Mouse (Mus musculus) spleen, adult 12 weeks (tissue): ENCODE results near the gene Bpgm.

Experiments
- DNase-seq: peaks from one replicate; pipeline ENCODE4 v3.0.0; 2022; ENCODE audit warnings: low spot score

Gene Bpgm

DNA sequence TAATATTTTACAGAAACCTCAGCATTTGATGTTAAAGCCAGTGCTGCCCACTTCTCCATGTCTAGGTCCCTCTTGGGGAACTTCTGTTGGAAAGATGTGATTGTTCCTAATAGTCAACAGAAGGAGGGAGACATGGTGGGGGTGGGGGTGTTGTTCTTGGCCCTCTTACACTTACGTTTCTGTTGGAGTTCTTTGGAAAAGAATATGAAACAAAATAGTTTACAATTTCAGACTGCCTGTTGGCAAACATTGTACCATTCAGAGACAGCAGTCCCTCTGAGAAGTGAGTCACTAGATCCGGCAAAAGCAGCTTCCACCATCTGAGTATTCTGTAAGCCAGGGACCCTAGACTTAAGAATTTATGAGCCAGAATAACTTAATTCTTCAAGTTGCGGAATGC, 54.0 kb downstream of the Bpgm start:
- DNase-seq = no peak

DNA sequence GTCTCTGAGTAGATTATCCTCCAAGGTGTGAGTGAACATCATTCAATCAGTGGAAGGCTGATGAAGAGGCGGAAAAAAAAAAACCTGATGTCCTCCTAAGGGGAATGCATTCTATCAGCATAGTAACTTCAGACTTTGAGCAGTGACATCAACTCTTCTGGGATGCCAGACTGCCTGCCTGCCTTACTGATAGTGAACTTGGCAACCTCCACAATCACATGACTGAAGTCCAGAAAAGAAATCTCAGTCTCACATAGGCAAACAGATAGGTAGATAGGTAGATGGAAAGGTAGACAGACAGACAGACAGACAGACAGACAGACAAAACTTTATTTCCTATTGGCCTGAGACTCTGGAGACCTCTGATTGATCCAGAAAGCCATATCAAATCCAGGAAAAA, 57.0 kb downstream of the Bpgm start:
- DNase-seq = no peak

DNA sequence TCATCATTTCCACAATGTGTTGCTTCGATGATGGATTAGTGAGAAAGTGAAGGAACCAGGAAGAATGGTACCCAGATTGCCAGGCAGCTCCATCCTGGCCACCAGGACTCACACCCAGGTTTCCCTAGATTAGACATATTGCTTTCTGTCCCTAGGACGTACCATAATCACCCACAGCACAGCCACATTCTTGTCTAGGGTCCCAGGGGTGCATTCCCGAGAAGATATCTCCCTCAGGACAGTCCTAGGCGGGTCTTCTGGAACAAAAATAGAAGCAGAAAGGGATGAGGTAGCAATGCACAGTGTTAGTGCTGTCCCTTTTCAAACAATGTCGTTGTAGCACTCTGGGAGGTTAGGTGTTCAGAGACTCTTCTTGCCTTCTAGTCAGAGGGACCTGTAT, 57.9 kb downstream of the Bpgm start:
- no peak for DNase-seq

DNA sequence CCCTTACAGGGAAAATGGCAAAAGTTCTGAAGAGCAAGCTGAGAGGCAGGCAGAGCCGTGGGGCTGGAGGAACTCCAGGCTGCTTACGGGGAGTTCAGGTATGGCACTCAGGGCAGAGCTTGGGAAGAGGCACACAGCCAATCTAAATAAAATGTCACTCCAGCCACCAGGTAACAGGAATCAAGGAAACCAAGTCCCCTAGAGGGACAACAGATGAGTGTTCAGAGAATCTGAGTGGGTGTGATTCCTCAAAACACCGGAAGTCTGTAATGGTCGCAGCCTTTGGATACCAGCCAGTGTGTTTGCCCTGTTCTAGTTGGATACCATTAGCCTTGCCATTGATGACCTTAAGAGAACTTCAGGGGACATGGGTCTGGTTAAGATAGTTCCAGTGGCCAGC, 66.9 kb downstream of the Bpgm start:
- DNase-seq = no peak

DNA sequence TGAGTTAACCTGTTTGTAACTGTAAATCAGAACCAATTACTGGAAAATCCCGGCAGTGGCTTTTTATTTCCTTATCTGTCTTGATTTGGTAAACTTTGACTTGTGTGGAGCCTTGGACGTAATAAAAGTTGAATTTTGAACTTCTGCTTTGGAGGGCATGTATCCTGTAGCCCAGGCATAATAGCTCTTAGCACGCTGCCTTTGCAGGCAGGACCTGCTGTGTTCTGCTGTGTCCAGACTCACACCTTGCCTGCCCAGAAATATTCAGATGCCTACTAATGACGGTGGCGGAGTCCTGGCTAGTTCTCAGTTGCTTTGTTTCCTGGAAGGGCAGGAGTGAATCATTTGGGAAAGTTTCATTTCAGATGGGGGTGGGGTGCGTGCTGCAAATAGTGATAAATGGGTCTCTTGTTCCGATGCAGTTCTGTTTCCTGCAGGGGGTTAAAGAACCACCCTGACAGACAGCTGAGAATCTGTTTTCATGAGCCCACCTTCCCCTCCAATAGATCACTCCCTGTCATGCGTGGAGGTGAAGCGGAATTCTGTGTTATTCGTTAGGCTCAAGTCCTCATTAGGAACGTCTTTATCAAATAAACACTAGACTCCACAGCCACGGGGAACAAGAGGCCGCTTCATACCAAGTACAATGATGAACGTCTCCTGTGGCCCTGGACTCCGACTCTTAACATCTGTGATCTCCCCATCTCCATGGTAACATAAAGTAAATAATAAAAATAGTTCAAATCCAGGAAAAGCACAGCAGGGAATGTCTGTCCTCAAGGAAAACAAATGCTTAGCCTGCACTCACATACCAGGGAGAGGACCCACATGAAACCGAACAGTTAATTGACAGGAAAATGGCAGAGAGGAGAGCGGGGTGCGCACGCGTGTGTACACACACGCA, 67.5 kb downstream of the Bpgm start:
- DNase-seq = no peak

DNA sequence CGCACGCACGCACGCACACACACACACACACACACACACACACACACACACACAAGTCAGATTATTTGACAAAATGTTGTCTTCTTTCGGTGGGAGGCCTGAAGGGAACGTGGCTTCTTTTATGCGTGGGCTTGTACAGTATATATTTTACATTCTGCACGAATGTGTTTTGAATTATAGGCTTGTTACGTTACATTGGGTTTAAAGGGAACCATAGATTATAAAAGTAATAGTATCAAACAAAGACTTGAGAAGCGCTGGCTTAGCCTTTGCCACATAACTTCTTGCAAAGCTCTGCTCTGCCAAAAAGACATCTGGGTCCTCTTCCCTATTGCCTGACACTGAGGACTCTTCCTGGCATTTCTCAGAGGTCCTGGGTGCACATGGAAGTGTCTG, 68.2 kb downstream of the Bpgm start:
- DNase-seq = no peak

DNA sequence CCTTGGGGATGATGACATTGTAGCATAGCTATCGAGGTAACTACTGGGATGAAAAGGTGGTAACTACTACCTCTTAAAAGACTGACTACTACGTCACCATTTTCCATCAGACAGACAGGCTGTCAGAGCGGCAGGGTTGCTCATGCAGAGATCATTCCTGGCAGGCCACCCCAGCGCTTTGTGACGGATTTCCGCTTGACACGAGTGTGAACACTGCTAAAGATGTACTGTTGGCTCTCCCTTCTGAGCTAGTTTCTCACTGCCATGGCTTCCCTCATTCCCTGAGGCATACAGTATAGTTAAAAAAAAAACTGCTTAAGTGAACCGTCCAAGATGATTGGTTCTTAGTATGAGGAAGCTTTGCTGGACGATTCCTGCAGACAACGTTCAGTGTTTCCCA, 69.3 kb downstream of the Bpgm start:
- no peak for DNase-seq

DNA sequence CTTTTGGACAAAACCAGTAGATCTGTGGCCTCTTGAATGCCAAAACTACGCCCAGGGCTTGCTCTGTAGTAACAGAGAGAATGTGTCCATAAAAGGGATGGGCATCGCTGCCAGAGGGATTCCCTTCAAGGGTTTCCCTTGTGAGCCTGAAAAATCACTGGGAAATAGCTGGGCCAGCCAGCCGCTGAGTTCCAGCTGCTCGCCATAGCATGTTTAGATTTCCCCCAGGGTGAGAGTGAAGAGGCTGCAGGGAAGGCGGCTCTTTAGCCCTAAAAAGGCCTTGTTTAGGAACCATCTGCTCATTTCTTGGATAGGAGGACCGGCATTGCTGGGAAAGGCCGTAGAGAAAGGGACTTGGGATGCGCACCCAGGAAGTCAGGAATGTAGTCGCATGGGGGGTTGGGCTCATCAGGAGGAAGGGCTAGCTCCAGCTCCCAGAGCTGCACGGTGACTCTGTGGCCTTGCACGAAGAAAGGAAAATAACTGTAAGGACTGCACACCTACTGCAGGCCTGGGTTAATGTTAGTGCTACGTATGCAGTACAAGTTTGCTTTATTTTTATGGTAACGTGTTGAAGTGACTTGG, 72.5 kb downstream of the Bpgm start:
- no peak for DNase-seq

DNA sequence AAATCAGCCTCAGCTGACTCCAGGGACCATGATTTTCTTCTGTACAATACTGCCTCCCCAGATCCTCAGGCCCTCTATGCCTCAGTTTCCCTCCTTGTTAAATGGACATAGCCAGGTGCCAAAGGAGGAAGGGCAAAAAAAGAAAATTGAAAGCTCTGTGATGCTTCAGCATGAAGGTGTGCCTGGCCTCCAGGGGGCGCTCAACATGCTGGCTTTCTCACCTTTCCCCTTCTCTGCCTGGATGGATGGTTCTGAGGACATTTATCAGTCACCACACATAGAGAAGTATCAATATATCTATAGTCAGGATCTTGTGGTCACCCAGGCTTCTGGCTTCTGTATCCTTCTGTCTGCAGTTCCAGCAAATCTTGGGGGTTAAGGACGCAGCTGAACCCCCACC, 73.0 kb downstream of the Bpgm start:
- DNase-seq = peak; percentile 28

DNA sequence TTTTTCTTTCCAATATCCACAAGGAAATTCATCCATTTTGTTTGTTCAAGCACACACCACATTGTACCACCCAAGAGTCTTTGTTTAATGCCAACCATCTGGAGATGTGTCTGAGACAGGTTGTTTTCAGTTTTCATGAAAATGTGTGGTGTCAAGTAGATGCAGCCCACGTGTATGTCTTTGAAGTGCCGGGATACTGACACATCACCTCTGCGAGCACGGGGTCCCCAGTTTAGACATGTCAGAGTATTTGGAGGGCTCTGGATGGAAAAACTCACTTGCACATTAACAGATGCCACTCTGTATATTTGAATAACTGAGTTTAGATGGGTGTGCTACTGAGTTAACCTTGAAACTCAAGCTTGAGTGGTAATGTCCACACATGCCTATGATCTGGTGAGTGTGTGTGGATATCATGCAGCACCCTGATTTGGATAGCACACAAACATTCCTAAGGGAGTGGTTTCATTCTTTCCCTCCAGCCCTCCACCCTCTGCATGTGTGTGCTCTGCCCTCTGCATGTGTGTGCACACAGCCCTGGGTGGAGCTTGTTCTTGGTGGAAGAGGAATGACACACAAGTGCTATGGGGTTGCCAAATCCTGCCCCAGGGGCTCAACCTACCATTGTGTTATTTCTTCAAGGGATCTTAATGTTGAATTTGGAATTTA, 76.6 kb downstream of the Bpgm start:
- DNase-seq = no peak

DNA sequence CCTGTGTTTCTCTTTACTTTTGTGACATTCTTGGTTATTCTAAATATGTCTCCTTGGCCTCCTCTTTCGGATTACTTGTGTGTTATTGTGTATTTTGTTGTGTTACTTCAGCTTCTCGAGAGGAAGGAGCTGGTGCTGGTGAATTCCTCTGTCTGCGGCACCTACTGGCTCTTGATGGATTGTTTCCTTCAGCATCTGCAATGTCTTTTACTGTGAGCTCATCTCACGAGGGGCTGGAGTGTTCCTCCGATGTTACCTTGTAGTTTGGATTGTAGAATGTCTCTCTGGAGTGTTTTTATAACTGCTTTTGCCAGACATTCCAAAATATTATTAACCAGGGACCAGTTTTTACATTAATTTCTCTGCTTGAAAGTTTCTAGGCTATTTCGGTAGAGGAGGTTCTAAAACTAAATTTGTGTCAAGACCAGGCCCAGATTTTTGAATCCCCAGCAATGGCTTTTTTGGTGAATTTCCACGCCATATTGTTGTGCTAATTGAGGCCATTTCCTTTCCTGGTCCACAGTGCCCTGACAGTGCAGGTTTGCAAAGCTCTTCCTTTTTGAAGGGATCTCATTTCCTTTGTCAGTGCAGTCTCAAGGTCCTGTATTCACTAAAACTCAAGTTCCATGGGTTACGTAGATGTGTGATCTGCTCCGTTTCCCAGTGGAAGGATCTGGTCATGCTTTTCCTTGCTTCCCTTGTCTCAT, 78.4 kb downstream of the Bpgm start:
- no peak for DNase-seq
